Mouse (Mus musculus): ENCODE data around the gene Ksr1. TPM values are rescaled to one million over a fixed set of nuclear protein-coding genes. Genes with fewer than 3 reads are reported as not detected.

Gene Ksr1
- polyA plus RNA-seq, 1 experiment = 26.9 TPM

GRCm38 (mm10) chr11:78982513-78983291 lies 163.5 kb downstream of the Ksr1 start:
- DNase-seq (ENCODE audit: low read depth) = no peak
- TF ChIP-seq CTCF (IDR thresholded peaks at IDR 0.05; ENCODE audit: borderline replicate concordance, extremely low read depth, insufficient read depth, insufficient read length) (no peak), POLR2A (IDR thresholded peaks at IDR 0.05; ENCODE audit: borderline replicate concordance, extremely low read depth, insufficient read depth, insufficient read length, poor library complexity, severe bottlenecking) (no peak)

GRCm38 (mm10) chr11:78982042-78982441 lies 164.2 kb downstream of the Ksr1 start:
- no peak for DNase-seq (ENCODE audit: low read depth)
- TF ChIP-seq CTCF (IDR thresholded peaks at IDR 0.05; ENCODE audit: borderline replicate concordance, extremely low read depth, insufficient read depth, insufficient read length) (no peak), POLR2A (IDR thresholded peaks at IDR 0.05; ENCODE audit: borderline replicate concordance, extremely low read depth, insufficient read depth, insufficient read length, poor library complexity, severe bottlenecking) (no peak)

- DNase-seq (ENCODE audit: low read depth) = no peak
- no peak for TF ChIP-seq CTCF (IDR thresholded peaks at IDR 0.05; ENCODE audit: borderline replicate concordance, extremely low read depth, insufficient read depth, insufficient read length)
- no peak for TF ChIP-seq POLR2A (IDR thresholded peaks at IDR 0.05; ENCODE audit: borderline replicate concordance, extremely low read depth, insufficient read depth, insufficient read length, poor library complexity, severe bottlenecking)
Observed at GRCm38 (mm10) chr11:78980083-78980634, 166.0 kb downstream of the Ksr1 start.

GRCm38 (mm10) chr11:78978176-78979019 lies 167.8 kb downstream of the Ksr1 start:
- TF ChIP-seq CTCF (IDR thresholded peaks at IDR 0.05; ENCODE audit: borderline replicate concordance, extremely low read depth, insufficient read depth, insufficient read length) (no peak), POLR2A (IDR thresholded peaks at IDR 0.05; ENCODE audit: borderline replicate concordance, extremely low read depth, insufficient read depth, insufficient read length, poor library complexity, severe bottlenecking) (no peak)
- DNase-seq (ENCODE audit: low read depth) = peak; percentile 23

- no peak for DNase-seq (ENCODE audit: low read depth)
- no peak for TF ChIP-seq CTCF (IDR thresholded peaks at IDR 0.05; ENCODE audit: borderline replicate concordance, extremely low read depth, insufficient read depth, insufficient read length)
Observed at GRCm38 (mm10) chr11:78976731-78977510, 169.3 kb downstream of the Ksr1 start.

- TF ChIP-seq POLR2A (IDR thresholded peaks at IDR 0.05; ENCODE audit: borderline replicate concordance, extremely low read depth, insufficient read depth, insufficient read length, poor library complexity, severe bottlenecking) (no peak), CTCF (IDR thresholded peaks at IDR 0.05; ENCODE audit: borderline replicate concordance, extremely low read depth, insufficient read depth, insufficient read length) (no peak)
- DNase-seq (ENCODE audit: low read depth) = peak; percentile 54
Observed at GRCm38 (mm10) chr11:78973381-78974150, 172.6 kb downstream of the Ksr1 start.

GRCm38 (mm10) chr11:78972811-78973351 lies 173.3 kb downstream of the Ksr1 start:
- no peak for DNase-seq (ENCODE audit: low read depth)
- no peak for TF ChIP-seq POLR2A (IDR thresholded peaks at IDR 0.05; ENCODE audit: borderline replicate concordance, extremely low read depth, insufficient read depth, insufficient read length, poor library complexity, severe bottlenecking)
- TF ChIP-seq CTCF (IDR thresholded peaks at IDR 0.05; ENCODE audit: borderline replicate concordance, extremely low read depth, insufficient read depth, insufficient read length) = no peak

- TF ChIP-seq CTCF (IDR thresholded peaks at IDR 0.05; ENCODE audit: borderline replicate concordance, extremely low read depth, insufficient read depth, insufficient read length) (no peak), POLR2A (IDR thresholded peaks at IDR 0.05; ENCODE audit: borderline replicate concordance, extremely low read depth, insufficient read depth, insufficient read length, poor library complexity, severe bottlenecking) (no peak)
- no peak for DNase-seq (ENCODE audit: low read depth)
Observed at GRCm38 (mm10) chr11:78972328-78972727, 173.9 kb downstream of the Ksr1 start.

GRCm38 (mm10) chr11:78971746-78972145 lies 174.5 kb downstream of the Ksr1 start:
- DNase-seq (ENCODE audit: low read depth) = no peak
- TF ChIP-seq POLR2A (IDR thresholded peaks at IDR 0.05; ENCODE audit: borderline replicate concordance, extremely low read depth, insufficient read depth, insufficient read length, poor library complexity, severe bottlenecking) = no peak
- TF ChIP-seq CTCF (IDR thresholded peaks at IDR 0.05; ENCODE audit: borderline replicate concordance, extremely low read depth, insufficient read depth, insufficient read length) = no peak

GRCm38 (mm10) chr11:78971096-78971495 lies 175.1 kb downstream of the Ksr1 start:
- TF ChIP-seq POLR2A (IDR thresholded peaks at IDR 0.05; ENCODE audit: borderline replicate concordance, extremely low read depth, insufficient read depth, insufficient read length, poor library complexity, severe bottlenecking) (no peak), CTCF (IDR thresholded peaks at IDR 0.05; ENCODE audit: borderline replicate concordance, extremely low read depth, insufficient read depth, insufficient read length) (no peak)

More at GRCm38 (mm10) chr11:78971096-78971495, 175.1 kb downstream of the Ksr1 start:
- DNase-seq (ENCODE audit: low read depth) = no peak

All from brain, embryonic 14.5 days (tissue).